Mouse (Mus musculus) forelimb bud, embryonic 11.5 days (tissue): ENCODE data around the gene Oas2.

Experiments
- DNase-seq: peaks from one replicate; pipeline ENCODE4 v3.0.0-alpha.2; 2012; ENCODE audit warnings: low read depth, low spot score

Oas2 gene

GRCm38 (mm10) chr5:120732740-120733139 is 16.9 kb downstream of the Oas2 start:
- DNase-seq: no peak

GRCm38 (mm10) chr5:120729319-120729718 is 20.3 kb downstream of the Oas2 start:
- DNase-seq: no peak

- no peak for DNase-seq
Observed at GRCm38 (mm10) chr5:120725811-120726455, 23.7 kb downstream of the Oas2 start.

GRCm38 (mm10) chr5:120721005-120721404 is 28.6 kb downstream of the Oas2 start:
- no peak for DNase-seq

- DNase-seq: no peak
Observed at GRCm38 (mm10) chr5:120718600-120719378, 30.9 kb downstream of the Oas2 start.

- no peak for DNase-seq
Observed at GRCm38 (mm10) chr5:120717136-120717535, 32.5 kb downstream of the Oas2 start.

- peak; percentile 73 for DNase-seq
Observed at GRCm38 (mm10) chr5:120714314-120714713, 35.3 kb downstream of the Oas2 start.

GRCm38 (mm10) chr5:120712721-120713120 is 36.9 kb downstream of the Oas2 start:
- DNase-seq: no peak

- DNase-seq: no peak
Observed at GRCm38 (mm10) chr5:120711827-120712226, 37.8 kb downstream of the Oas2 start, which contains the start of gene Dtx1. Dtx1 (minus strand) TSS chr5:120711927.

GRCm38 (mm10) chr5:120711416-120711815 is 38.2 kb downstream of the Oas2 start:
- DNase-seq: no peak

GRCm38 (mm10) chr5:120710826-120711248 is 38.8 kb downstream of the Oas2 start:
- no peak for DNase-seq

- peak; percentile 46 for DNase-seq
Observed at GRCm38 (mm10) chr5:120710161-120710825, 39.4 kb downstream of the Oas2 start.

GRCm38 (mm10) chr5:120706976-120707375 is 42.7 kb downstream of the Oas2 start:
- no peak for DNase-seq

GRCm38 (mm10) chr5:120706541-120706940 is 43.1 kb downstream of the Oas2 start:
- DNase-seq: no peak

- DNase-seq: no peak
Observed at GRCm38 (mm10) chr5:120704421-120704820, 45.2 kb downstream of the Oas2 start.

GRCm38 (mm10) chr5:120703660-120704059 is 46.0 kb downstream of the Oas2 start:
- no peak for DNase-seq

- DNase-seq: no peak
Observed at GRCm38 (mm10) chr5:120702969-120703368, 46.7 kb downstream of the Oas2 start.

- DNase-seq: no peak
Observed at GRCm38 (mm10) chr5:120702421-120702820, 47.2 kb downstream of the Oas2 start.

GRCm38 (mm10) chr5:120700996-120701790 is 48.5 kb downstream of the Oas2 start:
- no peak for DNase-seq

- DNase-seq: no peak
Observed at GRCm38 (mm10) chr5:120698801-120699391, 50.8 kb downstream of the Oas2 start.

- no peak for DNase-seq
Observed at GRCm38 (mm10) chr5:120698181-120698580, 51.5 kb downstream of the Oas2 start.
